Comparison of ENCODE assay signal across 8 mouse cellular contexts in genomic region chr11:59746614-59747013, GRCm38 (mm10). TPM values are rescaled to one million over a fixed set of nuclear protein-coding genes. Genes with fewer than 3 reads are reported as not detected.
A peak's percentile ranks its signal among the peaks of the same experiment; 100 is the strongest.
DNase-seq lines count a peak whose midpoint lies in the region; ATAC-seq lines count a peak whose summit lies in the region.

No protein-coding gene starts in this region.

- peak; percentile 84 for ATAC-seq in megakaryocyte progenitor cell, adult 5-6 weeks (replicated peaks; ENCODE audit: poor library complexity)

- peak; percentile 58 to 64 for DNase-seq in cerebellum, adult 18-20 months
- DNase-seq in cerebellum, adult 11 months: no peak
- peak; percentile 48 to 56 for DNase-seq in left cerebral cortex, adult 18-20 months (ENCODE audit: low spot score in 2 of 2)
- no peak for DNase-seq in left cerebral cortex, adult 11 months (ENCODE audit: low spot score)
- peak; percentile 77 for DNase-seq in brain, adult 2 months (ENCODE audit: low read depth, low spot score)
- DNase-seq in kidney, adult 8-10 months: peak; percentile 38 to 75
- no peak for DNase-seq in ovary, postnatal 14 days (ENCODE audit: low spot score)

RNA-seq across cellular contexts. Expression of gene Pld6, which starts 40.8 kb away (rescaled TPM):
- total RNA-seq in left cerebral cortex, adult 18-20 months (2021): 1 to 10 TPM in 1 of 2 experiments, under 1 TPM in 1; 0.60 to 1.1 TPM
- 0.37 and 1.1 TPM in 2 replicates for total RNA-seq in megakaryocyte progenitor cell, adult 5-6 weeks (2015)
- total RNA-seq in megakaryocyte progenitor cell, adult 5-6 weeks (2017): 0.91 and 1.3 TPM in 2 replicates

Comparison
In these comparisons a context has a peak if more than half of its experiments do, and no peak if none do; other contexts are left out.
1. DNase-seq: peak in cerebellum, adult 18-20 months (2 of 2), left cerebral cortex, adult 18-20 months (2 of 2), brain, adult 2 months (single experiment) and kidney, adult 8-10 months (2 of 2); none in cerebellum, adult 11 months (single experiment), left cerebral cortex, adult 11 months (single experiment) and ovary, postnatal 14 days (single experiment).